Mouse (Mus musculus) neural tube, embryonic 14.5 days (tissue): ENCODE measurements around the gene Edc3. TPM values are rescaled to one million over a fixed set of nuclear protein-coding genes. Genes with fewer than 3 reads are reported as not detected.

ENCODE experiments used
- ATAC-seq: fragments of 200-750 bp; cut with Nextera tagmentation; 2 replicates; pipeline ENCODE4 v1.8.0; 2017; ENCODE audit warnings: low read depth, mild to moderate bottlenecking, moderate TSS enrichment, moderate library complexity
- H3K27ac ChIP-seq: fragments of 300-500 bp; sonication (generic); 2 replicates; pipeline ENCODE4 v1.5.1; 2014; ENCODE audit warnings: low read depth, mild to moderate bottlenecking, control low read depth, low read length, moderate library complexity, mixed read lengths
- H3K27me3 ChIP-seq: fragments of 300-500 bp; sonication (generic); 2 replicates; pipeline ENCODE4 v1.6.1; 2014; ENCODE audit warnings: low read length; ENCODE audit not compliant: control insufficient read depth, insufficient read depth
- H3K36me3 ChIP-seq: fragments of 300-500 bp; sonication (generic); 2 replicates; pipeline ENCODE4 v1.6.1; 2014; ENCODE audit warnings: low read length, mixed read lengths; ENCODE audit not compliant: control insufficient read depth, insufficient read depth
- H3K4me1 ChIP-seq: fragments of 300-500 bp; sonication (generic); 2 replicates; pipeline ENCODE4 v1.6.1; 2014; ENCODE audit warnings: low read length; ENCODE audit not compliant: control insufficient read depth, insufficient read depth
- H3K4me2 ChIP-seq: fragments of 300-500 bp; sonication (generic); 2 replicates; pipeline ENCODE4 v1.6.1; 2014; ENCODE audit warnings: mild to moderate bottlenecking, low read depth, low read length, control low read depth
- H3K4me3 ChIP-seq: fragments of 300-500 bp; sonication (generic); 2 replicates; pipeline ENCODE4 v1.5.1; 2014; ENCODE audit warnings: low read depth, low read length, control low read depth, mixed read lengths
- H3K9ac ChIP-seq: fragments of 300-500 bp; sonication (generic); replicated peaks from 2 replicates; pipeline ENCODE4 v1.6.1; 2014; ENCODE audit warnings: low read depth, mild to moderate bottlenecking, control low read depth, low read length, mixed read lengths
- H3K9me3 ChIP-seq: fragments of 300-500 bp; sonication (generic); 2 replicates; pipeline ENCODE4 v1.6.1; 2016; ENCODE audit warnings: low read length; ENCODE audit not compliant: control insufficient read depth
- WGBS: fragments of 180-500 bp; shearing (Covaris S2); extraction: QIAGEN DNeasy Blood & Tissue Kit; methylation state at CpG from one replicate; pipeline ENCODE4 v1.1.7; 2014; 5-methylcytosine and 5-hydroxymethylcytosine counted together
- polyA plus RNA-seq: library from polyadenylated mRNA; unstranded; fragments of >200 nt; fragmentation: Nextera tagmentation; extraction: Ambion mirVana; gene quantifications from 2 replicates; pipeline ENCODE4 v1.2.1, GENCODE M21; 2014

The Edc3 gene
- polyA plus RNA-seq, 1 experiment from 2014 or later = 21.9 TPM

DNA sequence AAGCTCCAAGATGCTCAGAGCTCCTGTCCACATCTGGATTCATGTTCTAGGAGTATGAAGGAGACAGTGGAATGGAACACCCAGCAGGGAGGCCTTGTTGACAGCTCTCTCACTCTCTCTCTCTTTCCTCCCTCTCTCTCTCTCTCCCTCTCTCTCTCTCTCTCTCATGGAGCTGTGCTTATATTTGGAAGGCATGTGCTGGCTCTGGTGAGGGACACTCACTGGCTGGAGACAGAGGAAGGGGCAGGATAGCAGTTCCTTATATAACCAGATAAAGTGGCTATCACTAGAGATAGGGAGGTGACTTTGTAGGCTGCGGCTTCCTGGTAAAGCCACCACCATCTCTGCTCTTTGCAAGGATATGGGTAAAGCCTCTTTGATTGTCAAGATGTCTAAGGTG, 61.9 kb downstream of the Edc3 start:
- Histone ChIP-seq H3K4me3 (no peak overlapping the region), H3K27me3 (no peaks in the 10 kb centered on the region), H3K27ac (no peak overlapping the region), H3K9me3 (no peaks in the 10 kb centered on the region), H3K4me2 (no peak overlapping the region), H3K9ac (no peak overlapping the region), H3K36me3 (no peaks in the 10 kb centered on the region), H3K4me1 (peaks cover 6% of the 10 kb centered on the region)
- no peak for ATAC-seq
- WGBS = 95% methylated on average over 1 of the region's 1 CpGs

DNA sequence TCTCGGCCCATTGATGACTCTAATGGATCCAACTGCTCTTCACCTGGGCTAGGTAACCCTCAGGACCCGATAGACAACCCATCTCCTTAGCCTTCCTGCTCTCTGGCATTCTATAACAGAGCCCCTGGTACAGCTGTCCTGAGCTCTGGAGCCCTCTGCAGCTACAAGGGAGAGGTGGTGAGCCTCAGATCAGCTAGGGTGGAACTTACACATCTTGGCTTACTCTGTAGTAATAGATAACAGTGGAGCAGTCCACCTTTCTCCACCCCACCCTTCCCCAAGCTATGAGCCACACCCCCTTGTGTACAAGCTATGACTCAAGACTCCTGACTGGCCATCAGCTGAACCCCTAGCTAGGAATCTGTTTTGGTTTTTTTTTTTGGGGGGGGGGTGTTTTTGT, 62.5 kb downstream of the Edc3 start:
- WGBS = 95% methylated on average over 2 of the region's 2 CpGs
- Histone ChIP-seq H3K4me3 (no peak overlapping the region), H3K4me2 (no peak overlapping the region), H3K9ac (no peak overlapping the region), H3K36me3 (no peaks in the 10 kb centered on the region), H3K27me3 (no peaks in the 10 kb centered on the region), H3K9me3 (no peaks in the 10 kb centered on the region), H3K4me1 (peaks cover 6% of the 10 kb centered on the region), H3K27ac (no peak overlapping the region)
- ATAC-seq = no peak

DNA sequence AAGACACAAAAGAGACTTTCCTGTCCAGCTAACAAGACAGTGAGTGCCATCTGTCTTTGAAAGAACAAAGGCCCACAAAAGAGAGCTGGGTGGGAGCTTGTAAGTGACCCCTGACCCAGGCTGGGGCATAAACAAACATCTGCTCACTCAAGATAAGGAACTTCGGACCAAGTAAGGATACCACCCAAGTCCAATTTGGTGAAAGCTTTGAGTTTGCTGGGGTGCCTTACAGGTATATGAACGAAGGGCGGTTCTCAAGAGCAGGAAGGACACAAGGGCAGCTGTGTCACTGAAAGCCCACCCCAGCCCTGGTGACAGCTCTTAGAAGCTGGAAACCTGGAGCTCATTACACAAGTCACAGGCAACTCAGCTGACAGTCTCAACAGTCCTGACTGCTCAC, 65.4 kb downstream of the Edc3 start:
- no peak for ATAC-seq
- no peak overlapping the region for H3K9ac ChIP-seq
- H3K4me3 ChIP-seq = no peak overlapping the region
- H3K27ac ChIP-seq = no peak overlapping the region
- no peaks in the 10 kb centered on the region for H3K4me1 ChIP-seq
- H3K36me3 ChIP-seq = no peaks in the 10 kb centered on the region
- H3K9me3 ChIP-seq = no peaks in the 10 kb centered on the region
- no peaks in the 10 kb centered on the region for H3K27me3 ChIP-seq
- WGBS = 74% methylated on average over 3 of the region's 3 CpGs
- no peak overlapping the region for H3K4me2 ChIP-seq

DNA sequence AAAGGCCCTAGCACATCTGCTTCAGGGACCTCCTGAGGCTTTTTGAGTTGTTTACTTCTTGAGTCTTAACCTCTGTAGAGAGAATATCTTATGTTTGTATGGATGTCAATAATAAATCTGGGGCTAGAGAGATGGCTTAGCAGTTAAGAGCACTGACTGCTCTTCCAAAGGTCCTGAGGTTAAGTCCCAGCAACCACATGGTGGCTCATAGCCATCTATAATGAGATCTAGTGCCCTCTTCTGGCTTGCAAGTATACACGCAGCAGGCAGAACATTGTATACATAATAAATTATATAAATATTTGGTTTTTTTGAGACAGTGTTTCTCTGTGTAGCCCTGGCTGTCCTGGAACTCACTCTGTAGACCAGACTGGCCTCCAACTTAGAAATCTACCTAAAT, 65.8 kb downstream of the Edc3 start:
- 24% methylated on average over 1 of the region's 1 CpGs for WGBS
- ATAC-seq = no peak
- Histone ChIP-seq H3K27me3 (no peaks in the 10 kb centered on the region), H3K27ac (no peak overlapping the region), H3K4me1 (no peaks in the 10 kb centered on the region), H3K9me3 (no peaks in the 10 kb centered on the region), H3K4me2 (no peak overlapping the region), H3K4me3 (no peak overlapping the region), H3K9ac (no peak overlapping the region), H3K36me3 (no peaks in the 10 kb centered on the region)

DNA sequence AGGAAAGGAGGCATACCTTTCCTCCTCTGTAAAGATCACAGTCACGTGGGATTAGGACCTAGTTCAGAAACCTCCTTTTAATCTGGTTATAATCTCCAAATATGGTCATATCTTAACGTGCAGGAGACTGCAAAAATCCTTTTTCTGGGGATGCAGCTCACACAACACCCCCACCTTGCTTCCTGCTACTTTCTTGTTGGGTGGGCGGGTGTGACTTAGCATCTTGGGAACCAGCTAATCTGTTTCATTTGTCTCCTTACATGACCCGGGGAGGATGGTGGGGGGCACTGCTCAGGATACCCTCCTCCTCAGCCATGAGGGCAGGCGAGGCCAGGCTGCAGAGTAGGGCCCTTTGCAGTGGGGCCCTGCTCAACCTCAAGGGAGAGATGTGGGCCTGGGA, 66.7 kb downstream of the Edc3 start:
- H3K9me3 ChIP-seq = no peaks in the 10 kb centered on the region
- no peak overlapping the region for H3K27ac ChIP-seq
- H3K36me3 ChIP-seq = no peaks in the 10 kb centered on the region
- no peak overlapping the region for H3K4me3 ChIP-seq
- H3K4me2 ChIP-seq = no peak overlapping the region
- no peak for ATAC-seq
- no peaks in the 10 kb centered on the region for H3K4me1 ChIP-seq
- no peaks in the 10 kb centered on the region for H3K27me3 ChIP-seq
- no peak overlapping the region for H3K9ac ChIP-seq
- WGBS = 85% methylated on average over 5 of the region's 5 CpGs

DNA sequence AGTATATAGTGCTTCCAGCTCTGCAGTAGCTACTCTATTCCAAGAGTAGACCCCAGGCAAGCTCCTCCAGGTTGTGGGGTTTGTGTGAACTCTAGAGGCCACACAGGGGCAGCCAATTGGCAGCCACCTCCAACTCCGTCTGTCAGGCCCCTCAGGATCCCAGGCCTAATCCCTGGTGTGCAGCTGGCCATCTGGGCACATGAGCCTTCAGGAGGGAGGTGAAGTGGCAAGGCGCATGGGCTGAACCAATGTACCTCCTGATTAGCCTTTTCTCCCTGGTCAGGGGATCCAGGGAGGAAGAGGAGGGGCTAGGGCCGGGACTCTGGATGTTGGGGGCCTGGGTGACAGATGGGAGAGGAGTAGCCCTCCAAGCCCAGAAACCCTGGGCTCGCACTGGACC, 67.4 kb downstream of the Edc3 start:
- no peaks in the 10 kb centered on the region for H3K9me3 ChIP-seq
- no peaks in the 10 kb centered on the region for H3K27me3 ChIP-seq
- no peak overlapping the region for H3K9ac ChIP-seq
- WGBS = 50% methylated on average over 4 of the region's 4 CpGs
- no peak overlapping the region for H3K4me2 ChIP-seq
- no peak overlapping the region for H3K4me3 ChIP-seq
- H3K36me3 ChIP-seq = no peaks in the 10 kb centered on the region
- H3K27ac ChIP-seq = no peak overlapping the region
- no peak for ATAC-seq
- no peaks in the 10 kb centered on the region for H3K4me1 ChIP-seq

DNA sequence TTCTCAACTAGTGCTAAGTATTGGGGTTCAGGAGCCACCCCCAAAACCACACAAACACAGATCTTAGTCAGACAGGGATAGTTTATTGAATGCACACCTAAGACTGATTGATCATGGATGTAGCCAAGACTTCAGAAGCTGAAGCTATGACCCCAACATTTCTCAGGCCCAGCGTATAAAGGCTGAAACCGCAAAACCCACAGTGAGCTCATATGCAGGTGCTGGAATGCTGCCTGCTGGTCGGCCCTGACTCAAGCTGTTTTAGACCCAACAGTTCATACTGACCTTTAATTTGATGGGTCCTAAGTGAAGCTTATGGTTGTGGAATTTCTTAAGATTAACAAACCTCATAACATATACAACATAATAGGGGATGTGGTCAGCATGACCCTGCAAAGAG, 74.3 kb downstream of the Edc3 start:
- Histone ChIP-seq H3K9ac (no peak overlapping the region), H3K4me3 (no peak overlapping the region), H3K27ac (no peak overlapping the region), H3K4me2 (no peak overlapping the region), H3K9me3 (no peaks in the 10 kb centered on the region), H3K4me1 (no peaks in the 10 kb centered on the region), H3K36me3 (no peaks in the 10 kb centered on the region), H3K27me3 (no peaks in the 10 kb centered on the region)
- ATAC-seq = no peak
- 92% methylated on average over 3 of the region's 3 CpGs for WGBS

DNA sequence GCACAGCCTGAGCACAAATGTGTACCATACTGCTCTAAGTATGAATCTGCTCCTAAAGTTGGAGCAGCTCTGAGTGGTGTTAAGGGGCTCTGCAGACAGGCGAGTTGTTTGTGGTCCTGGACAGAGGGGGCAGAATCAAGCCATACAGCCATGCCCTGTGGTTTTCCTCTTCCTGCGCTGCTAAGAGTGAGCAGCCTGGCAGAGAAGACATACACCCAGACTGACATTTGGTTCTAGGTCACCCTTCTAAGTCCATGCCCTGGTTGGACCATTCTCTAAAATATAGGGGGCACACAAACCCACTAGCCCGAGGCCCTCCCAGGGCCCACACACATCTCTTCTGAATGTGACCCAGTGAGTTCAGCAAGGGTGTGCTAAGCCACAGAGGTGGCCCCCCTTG, 81.4 kb downstream of the Edc3 start:
- no peaks in the 10 kb centered on the region for H3K9me3 ChIP-seq
- H3K4me2 ChIP-seq = no peak overlapping the region
- H3K27me3 ChIP-seq = no peaks in the 10 kb centered on the region
- H3K4me3 ChIP-seq = no peak overlapping the region
- 90% methylated on average over 3 of the region's 3 CpGs for WGBS
- H3K36me3 ChIP-seq = peaks cover 16% of the 10 kb centered on the region
- H3K4me1 ChIP-seq = no peaks in the 10 kb centered on the region
- H3K9ac ChIP-seq = no peak overlapping the region
- no peak for ATAC-seq
- H3K27ac ChIP-seq = no peak overlapping the region

DNA sequence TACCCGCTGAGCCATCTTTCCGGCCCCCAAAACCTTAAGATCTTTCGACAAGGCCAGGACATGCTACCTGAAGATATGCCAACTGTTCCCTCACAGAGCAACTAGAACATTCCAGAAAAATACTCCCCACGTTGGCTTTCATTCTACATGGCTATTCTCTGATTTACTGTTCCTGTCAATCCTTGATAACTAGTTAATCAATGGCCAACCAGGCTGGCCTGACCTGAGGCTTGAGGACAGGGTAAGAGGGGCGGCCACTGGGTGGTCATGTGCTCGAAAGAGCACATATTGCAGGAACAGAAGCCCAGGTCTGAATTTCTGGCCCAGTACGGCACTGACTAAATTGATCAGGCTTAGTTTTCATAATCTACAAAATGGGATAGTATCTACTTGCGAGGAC, 89.1 kb downstream of the Edc3 start:
- Histone ChIP-seq H3K27ac (no peak overlapping the region), H3K4me3 (no peak overlapping the region), H3K9ac (no peak overlapping the region), H3K27me3 (no peaks in the 10 kb centered on the region), H3K4me2 (no peak overlapping the region), H3K4me1 (no peaks in the 10 kb centered on the region), H3K36me3 (peaks cover 23% of the 10 kb centered on the region), H3K9me3 (no peaks in the 10 kb centered on the region)
- 94% methylated on average over 8 of the region's 8 CpGs for WGBS
- no peak for ATAC-seq

DNA sequence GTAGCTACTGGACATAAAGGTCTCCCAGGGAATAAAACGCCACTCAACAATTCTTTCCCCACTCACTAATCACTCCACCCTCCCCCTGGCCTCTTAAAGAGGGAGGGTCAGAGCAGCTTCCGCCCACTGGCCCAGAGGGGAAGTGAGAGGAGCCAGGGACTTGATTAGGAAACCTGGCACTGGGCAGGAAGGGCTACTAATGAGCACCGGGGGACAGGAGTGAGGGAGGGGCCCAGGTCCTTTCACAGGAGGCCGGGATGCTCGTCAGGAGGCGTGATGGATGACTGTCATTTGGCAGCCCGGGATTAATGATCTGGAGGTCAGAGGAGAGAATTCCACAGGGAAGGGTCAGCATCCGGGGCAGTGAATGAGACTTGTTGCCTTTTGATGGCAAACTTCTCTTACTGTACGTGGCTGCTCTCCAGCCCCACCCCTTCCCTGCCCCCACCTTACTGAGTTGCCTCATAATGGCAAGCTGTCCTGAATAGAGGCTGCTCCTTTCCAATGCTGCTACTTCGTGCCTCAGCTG, 90.4 kb downstream of the Edc3 start:
- peaks cover 23% of the 10 kb centered on the region for H3K36me3 ChIP-seq
- ATAC-seq = no peak

More for the DNA sequence above, 90.4 kb downstream of the Edc3 start:
- H3K9me3 ChIP-seq = no peaks in the 10 kb centered on the region
- H3K4me1 ChIP-seq = no peaks in the 10 kb centered on the region
- 7% methylated on average over 10 of the region's 10 CpGs for WGBS
- no peaks in the 10 kb centered on the region for H3K27me3 ChIP-seq
- no peak overlapping the region for H3K9ac ChIP-seq
- H3K4me2 ChIP-seq = no peak overlapping the region
- no peak overlapping the region for H3K4me3 ChIP-seq
- H3K27ac ChIP-seq = no peak overlapping the region
